ENCODE assay signal across 8 mouse cellular contexts in the genomic region with DNA sequence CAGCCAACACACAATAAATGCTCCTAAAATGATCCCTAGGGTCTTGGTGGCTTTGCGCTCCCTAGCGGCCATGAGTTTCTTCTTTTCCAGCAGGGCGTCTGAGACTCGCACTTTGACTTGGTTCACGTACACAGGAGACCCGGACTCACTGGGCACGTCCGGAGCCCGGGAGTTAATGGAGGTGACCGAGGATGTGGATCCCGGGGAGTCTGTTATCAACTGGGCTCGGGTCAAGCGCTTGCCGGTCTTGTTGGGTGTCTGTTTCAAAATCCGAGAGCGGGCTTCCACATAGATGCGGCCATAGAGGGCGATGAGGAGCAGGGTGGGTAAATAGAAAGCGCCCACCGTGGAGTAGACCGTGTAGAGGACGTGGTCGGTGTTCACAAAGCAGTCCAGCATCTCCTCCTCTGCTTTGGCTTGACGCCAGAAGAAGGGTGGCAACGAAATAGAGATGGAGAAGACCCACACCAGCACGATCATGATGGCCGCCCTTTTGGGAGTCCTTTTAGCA. TPM values are rescaled to one million over a fixed set of nuclear protein-coding genes. Genes with fewer than 3 reads are reported as not detected.
A peak's percentile ranks its signal among the peaks of the same experiment; 100 is the strongest.
DNase-seq lines count a peak whose midpoint lies in the region; ATAC-seq lines count a peak whose summit lies in the region.

No protein-coding gene starts in this region.

- ATAC-seq in embryonic facial prominence, embryonic 15.5 days (ENCODE audit: insufficient number of reproducible peaks, low FRiP score, low TSS enrichment, low read depth) = no peak
- peak; percentile 1; the same call in 1 of the 2 replicates for ATAC-seq in hindbrain, embryonic 12.5 days (ENCODE audit: low FRiP score)
- ATAC-seq in midbrain, embryonic 16.5 days = no peak

- peaks cover 27% of the 10 kb centered on the region for H3K27me3 ChIP-seq in embryonic facial prominence, embryonic 15.5 days
- peaks cover 44% of the 10 kb centered on the region for H3K27me3 ChIP-seq in hindbrain, embryonic 12.5 days
- H3K27me3 ChIP-seq in midbrain, embryonic 16.5 days (ENCODE audit: control insufficient read depth, insufficient read depth, low read depth, low read length) = peaks cover 17% of the 10 kb centered on the region

- intact Hi-C loops in left cerebral cortex, postnatal 25 days (cut with DNase I) = loop anchor here (2.0 to 5.0 kb wide), 4 partner anchors 231 to 1299 kb away; partner anchors contain the start of gene Mei4

- H3K4me3 ChIP-seq in embryonic facial prominence, embryonic 15.5 days (replicated peaks) = peak overlapping the region; percentile 69
- H3K4me3 ChIP-seq in hindbrain, embryonic 12.5 days = peak overlapping the region; percentile 68
- peak overlapping the region; percentile 85 for H3K4me3 ChIP-seq in midbrain, embryonic 16.5 days (ENCODE audit: low read depth, low read length)

- DNase-seq in thymus, postnatal 25 days = peak; percentile 12
- no peak for DNase-seq in thymus, postnatal 0 days (ENCODE audit: low spot score)
- DNase-seq in left cerebral cortex, postnatal 25 days (ENCODE audit: low spot score in 2 of 2) = peak; percentile 38 to 54
- no peak for DNase-seq in spleen, postnatal 4 days (ENCODE audit: low spot score in 2 of 2)
- DNase-seq in urinary bladder, postnatal 14 days (ENCODE audit: low spot score) = no peak

- WGBS in embryonic facial prominence, embryonic 15.5 days = 5% methylated on average over 27 of the region's 27 CpGs
- 3% methylated on average over 27 of the region's 27 CpGs for WGBS in hindbrain, embryonic 12.5 days
- WGBS in midbrain, embryonic 16.5 days = 3% methylated on average over 27 of the region's 27 CpGs

- no peaks in the 10 kb centered on the region for H3K9me3 ChIP-seq in embryonic facial prominence, embryonic 15.5 days (replicated peaks)
- H3K9me3 ChIP-seq in hindbrain, embryonic 12.5 days (replicated peaks) = no peaks in the 10 kb centered on the region
- no peaks in the 10 kb centered on the region for H3K9me3 ChIP-seq in midbrain, embryonic 16.5 days (replicated peaks; ENCODE audit: control insufficient read depth, low read length, poor library complexity, severe bottlenecking)

- H3K36me3 ChIP-seq in embryonic facial prominence, embryonic 15.5 days = no peaks in the 10 kb centered on the region
- H3K36me3 ChIP-seq in hindbrain, embryonic 12.5 days = no peaks in the 10 kb centered on the region
- no peaks in the 10 kb centered on the region for H3K36me3 ChIP-seq in midbrain, embryonic 16.5 days (ENCODE audit: control insufficient read depth, insufficient read depth, low read length)

- no peak overlapping the region for H3K27ac ChIP-seq in embryonic facial prominence, embryonic 15.5 days (replicated peaks)
- no peak overlapping the region for H3K27ac ChIP-seq in hindbrain, embryonic 12.5 days
- H3K27ac ChIP-seq in midbrain, embryonic 16.5 days (ENCODE audit: low read length) = peak overlapping the region; percentile 83; the same call in 1 of the 2 replicates

- peaks cover 30% of the 10 kb centered on the region for H3K4me1 ChIP-seq in embryonic facial prominence, embryonic 15.5 days
- H3K4me1 ChIP-seq in hindbrain, embryonic 12.5 days = peaks cover 18% of the 10 kb centered on the region
- H3K4me1 ChIP-seq in midbrain, embryonic 16.5 days (ENCODE audit: control insufficient read depth, insufficient read depth, low read length) = peaks cover 17% of the 10 kb centered on the region

- H3K4me2 ChIP-seq in embryonic facial prominence, embryonic 15.5 days (replicated peaks) = peak overlapping the region; percentile 98
- H3K4me2 ChIP-seq in hindbrain, embryonic 12.5 days (replicated peaks) = peak overlapping the region; percentile 99
- peak overlapping the region; percentile 99 for H3K4me2 ChIP-seq in midbrain, embryonic 16.5 days (ENCODE audit: low read length)

- no peak overlapping the region for H3K9ac ChIP-seq in embryonic facial prominence, embryonic 15.5 days
- H3K9ac ChIP-seq in hindbrain, embryonic 12.5 days = 0 out of 2 replicates have a peak overlapping the region, but pooled peaks have one; percentile 57
- peak overlapping the region; percentile 84 for H3K9ac ChIP-seq in midbrain, embryonic 16.5 days (ENCODE audit: low read depth, low read length)

RNA-seq across cellular contexts. Expression of gene Htr1b, which starts 2.0 kb away (rescaled TPM):
- polyA plus RNA-seq in thymus, postnatal 0 days (2015; fragmentation: Nextera tagmentation; extraction: Ambion mirVana) = 0.07 and 0.08 TPM in 2 replicates
- polyA plus RNA-seq in embryonic facial prominence, embryonic 15.5 days (2015; fragmentation: Nextera tagmentation; extraction: Ambion mirVana) = 1.7 and 2.0 TPM in 2 replicates
- 1.6 and 1.8 TPM in 2 replicates for polyA plus RNA-seq in hindbrain, embryonic 12.5 days (2016; fragmentation: Nextera tagmentation; extraction: Ambion mirVana)
- 10 to 100 TPM; 13.1 to 19.7 TPM for total RNA-seq in left cerebral cortex, postnatal 25 days (2021)
- 5.4 and 7.0 TPM in 2 replicates for polyA plus RNA-seq in midbrain, embryonic 16.5 days (2015; fragmentation: Nextera tagmentation; extraction: Ambion mirVana)

Comparison
In these comparisons a context has a peak if more than half of its experiments do, and no peak if none do; other contexts are left out.
1. DNase-seq: peak in thymus, postnatal 25 days (single experiment) and left cerebral cortex, postnatal 25 days (2 of 2); none in thymus, postnatal 0 days (single experiment), spleen, postnatal 4 days (0 of 2) and urinary bladder, postnatal 14 days (single experiment).
2. Peak in every context shown above with its lines, with median percentiles within 50 percentile points of each other: H3K4me2 ChIP-seq and H3K4me3 ChIP-seq.